13 mouse cellular contexts compared by ENCODE assay signal in genomic region chr2:162391834-162392233, GRCm38 (mm10).
DNase-seq lines count a peak whose midpoint lies in the region; ATAC-seq and TF ChIP-seq lines count a peak whose summit lies in the region.
"Had no signal": no experiment of that assay in that cellular context is flagged by ENCODE, and none has a peak within 500 bp of the region (broad histone marks: within the 10 kb centered on the region; RNA-seq: fewer than 3 reads in every experiment).

No protein-coding gene starts in this region.

- H3K4me2 ChIP-seq in forebrain, postnatal 0 days (ENCODE audit: low read depth) = no peak overlapping the region
- no peak overlapping the region for H3K4me2 ChIP-seq in forebrain, embryonic 12.5 days
- H3K4me2 ChIP-seq in midbrain, embryonic 16.5 days (ENCODE audit: low read length) = no peak overlapping the region
- no peak overlapping the region for H3K4me2 ChIP-seq in midbrain, embryonic 13.5 days (replicated peaks)
- H3K4me2 ChIP-seq in hindbrain, postnatal 0 days (ENCODE audit: low read depth, low read length) = no peak overlapping the region
- no peak overlapping the region for H3K4me2 ChIP-seq in liver, embryonic 11.5 days
- H3K4me2 ChIP-seq: embryonic facial prominence, embryonic 13.5 days; stomach, embryonic 15.5 days had no signal

- TF ChIP-seq CTCF in forebrain, postnatal 0 days (IDR thresholded peaks at IDR 0.05; ENCODE audit: low read depth) = no peak
- TF ChIP-seq CTCF in hindbrain, postnatal 0 days (IDR thresholded peaks at IDR 0.05; ENCODE audit: low read depth) = no peak

- peak; percentile 74 for ATAC-seq in forebrain, postnatal 0 days
- ATAC-seq in forebrain, embryonic 12.5 days (ENCODE audit: low FRiP score) = no peak
- peak; percentile 64 for ATAC-seq in midbrain, embryonic 16.5 days
- ATAC-seq in midbrain, embryonic 13.5 days = no peak
- ATAC-seq in hindbrain, postnatal 0 days = peak; percentile 93
- ATAC-seq in liver, embryonic 11.5 days (replicated peaks; ENCODE audit: low FRiP score) = no peak

- H3K9me3 ChIP-seq in forebrain, postnatal 0 days (ENCODE audit: low read length) = no peaks in the 10 kb centered on the region
- no peaks in the 10 kb centered on the region for H3K9me3 ChIP-seq in forebrain, embryonic 12.5 days
- no peaks in the 10 kb centered on the region for H3K9me3 ChIP-seq in midbrain, embryonic 16.5 days (replicated peaks; ENCODE audit: control insufficient read depth, low read length, poor library complexity, severe bottlenecking)
- no peaks in the 10 kb centered on the region for H3K9me3 ChIP-seq in midbrain, embryonic 13.5 days
- no peaks in the 10 kb centered on the region for H3K9me3 ChIP-seq in hindbrain, postnatal 0 days (ENCODE audit: low read length)
- H3K9me3 ChIP-seq in liver, embryonic 11.5 days (ENCODE audit: control insufficient read depth, low read length) = no peaks in the 10 kb centered on the region
- H3K9me3 ChIP-seq: embryonic facial prominence, embryonic 13.5 days; stomach, embryonic 15.5 days had no signal

- no peak overlapping the region for H3K4me3 ChIP-seq in forebrain, postnatal 0 days (ENCODE audit: low read depth, low read length)
- no peak overlapping the region for H3K4me3 ChIP-seq in forebrain, embryonic 12.5 days (replicated peaks)
- H3K4me3 ChIP-seq in midbrain, embryonic 16.5 days (ENCODE audit: low read depth, low read length) = no peak overlapping the region
- no peak overlapping the region for H3K4me3 ChIP-seq in midbrain, embryonic 13.5 days (replicated peaks)
- no peak overlapping the region for H3K4me3 ChIP-seq in hindbrain, postnatal 0 days (ENCODE audit: low read length)
- no peak overlapping the region for H3K4me3 ChIP-seq in liver, embryonic 11.5 days (ENCODE audit: low read depth, low read length)
- H3K4me3 ChIP-seq: embryonic facial prominence, embryonic 13.5 days; stomach, embryonic 15.5 days had no signal

- 34% methylated on average over 4 of the region's 4 CpGs for WGBS in forebrain, postnatal 0 days
- 53% methylated on average over 4 of the region's 4 CpGs for WGBS in forebrain, embryonic 12.5 days
- 66% methylated on average over 4 of the region's 4 CpGs for WGBS in midbrain, embryonic 16.5 days
- WGBS in midbrain, embryonic 13.5 days = 71% methylated on average over 4 of the region's 4 CpGs
- 27% methylated on average over 4 of the region's 4 CpGs for WGBS in hindbrain, postnatal 0 days
- 79% methylated on average over 4 of the region's 4 CpGs for WGBS in liver, embryonic 11.5 days

- peak; percentile 71 for DNase-seq in forebrain, postnatal 0 days
- peak; percentile 88 for DNase-seq in hindbrain, postnatal 0 days (ENCODE audit: low spot score)
- peak; percentile 23 for DNase-seq in right cerebral cortex, postnatal 4 days
- DNase-seq in adrenal gland, postnatal 10 days = no peak
- DNase-seq in liver, embryonic 11.5 days (ENCODE audit: low spot score) = no peak
- DNase-seq: gastrocnemius, postnatal 25 days; heart, postnatal 10 days; kidney, adult 8-10 months had no signal

- no peaks in the 10 kb centered on the region for H3K27me3 ChIP-seq in forebrain, postnatal 0 days (ENCODE audit: insufficient read depth, low read length)
- H3K27me3 ChIP-seq in forebrain, embryonic 12.5 days = peaks cover 21% of the 10 kb centered on the region
- no peaks in the 10 kb centered on the region for H3K27me3 ChIP-seq in midbrain, embryonic 16.5 days (ENCODE audit: control insufficient read depth, insufficient read depth, low read depth, low read length)
- H3K27me3 ChIP-seq in midbrain, embryonic 13.5 days = no peaks in the 10 kb centered on the region
- H3K27me3 ChIP-seq in hindbrain, postnatal 0 days (ENCODE audit: insufficient read depth, low read length) = no peaks in the 10 kb centered on the region
- no peaks in the 10 kb centered on the region for H3K27me3 ChIP-seq in liver, embryonic 11.5 days (replicated peaks; ENCODE audit: control insufficient read depth, insufficient read depth, low read length)
- H3K27me3 ChIP-seq: embryonic facial prominence, embryonic 13.5 days; stomach, embryonic 15.5 days had no signal

- H3K36me3 ChIP-seq in forebrain, postnatal 0 days (ENCODE audit: insufficient read depth) = no peaks in the 10 kb centered on the region
- H3K36me3 ChIP-seq in forebrain, embryonic 12.5 days (replicated peaks) = no peaks in the 10 kb centered on the region
- no peaks in the 10 kb centered on the region for H3K36me3 ChIP-seq in midbrain, embryonic 16.5 days (ENCODE audit: control insufficient read depth, insufficient read depth, low read length)
- no peaks in the 10 kb centered on the region for H3K36me3 ChIP-seq in midbrain, embryonic 13.5 days
- H3K36me3 ChIP-seq in hindbrain, postnatal 0 days (ENCODE audit: insufficient read depth, low read length) = no peaks in the 10 kb centered on the region
- H3K36me3 ChIP-seq in liver, embryonic 11.5 days (ENCODE audit: control insufficient read depth, insufficient read depth, low read length) = no peaks in the 10 kb centered on the region
- H3K36me3 ChIP-seq: embryonic facial prominence, embryonic 13.5 days; stomach, embryonic 15.5 days had no signal

- H3K27ac ChIP-seq in forebrain, postnatal 0 days (ENCODE audit: low read depth, low read length) = no peak overlapping the region
- no peak overlapping the region for H3K27ac ChIP-seq in forebrain, embryonic 12.5 days
- H3K27ac ChIP-seq in midbrain, embryonic 16.5 days (ENCODE audit: low read length) = peak overlapping the region; percentile 38
- H3K27ac ChIP-seq in midbrain, embryonic 13.5 days = no peak overlapping the region
- H3K27ac ChIP-seq in hindbrain, postnatal 0 days = peak overlapping the region; percentile 58; the same call in 1 of the 2 replicates
- no peak overlapping the region for H3K27ac ChIP-seq in liver, embryonic 11.5 days (ENCODE audit: low read depth, low read length)
- H3K27ac ChIP-seq: embryonic facial prominence, embryonic 13.5 days; stomach, embryonic 15.5 days had no signal

- no peak overlapping the region for H3K9ac ChIP-seq in forebrain, postnatal 0 days
- no peak overlapping the region for H3K9ac ChIP-seq in forebrain, embryonic 12.5 days
- no peak overlapping the region for H3K9ac ChIP-seq in midbrain, embryonic 16.5 days (ENCODE audit: low read depth, low read length)
- no peak overlapping the region for H3K9ac ChIP-seq in midbrain, embryonic 13.5 days (replicated peaks)
- H3K9ac ChIP-seq in hindbrain, postnatal 0 days (replicated peaks; ENCODE audit: low read length) = no peak overlapping the region
- H3K9ac ChIP-seq in liver, embryonic 11.5 days (ENCODE audit: low read depth, low read length) = no peak overlapping the region
- H3K9ac ChIP-seq: embryonic facial prominence, embryonic 13.5 days; stomach, embryonic 15.5 days had no signal

- H3K4me1 ChIP-seq in forebrain, postnatal 0 days (ENCODE audit: insufficient read depth) = no peaks in the 10 kb centered on the region
- H3K4me1 ChIP-seq in forebrain, embryonic 12.5 days = 0 out of 2 replicates have a peak, but pooled peaks cover 4% of the 10 kb centered on the region
- peaks cover 2% of the 10 kb centered on the region; the same call in 1 of the 2 replicates for H3K4me1 ChIP-seq in midbrain, embryonic 16.5 days (ENCODE audit: control insufficient read depth, insufficient read depth, low read length)
- H3K4me1 ChIP-seq in midbrain, embryonic 13.5 days (replicated peaks) = no peaks in the 10 kb centered on the region
- no peaks in the 10 kb centered on the region for H3K4me1 ChIP-seq in hindbrain, postnatal 0 days (ENCODE audit: insufficient read depth, low read length)
- H3K4me1 ChIP-seq in liver, embryonic 11.5 days (replicated peaks; ENCODE audit: control insufficient read depth, insufficient read depth, low read length) = no peaks in the 10 kb centered on the region
- H3K4me1 ChIP-seq: embryonic facial prominence, embryonic 13.5 days; stomach, embryonic 15.5 days had no signal

Comparison
In these comparisons a context has a peak if more than half of its experiments do, and no peak if none do; other contexts are left out.
1. ATAC-seq: peak in forebrain, postnatal 0 days (single experiment), midbrain, embryonic 16.5 days (single experiment) and hindbrain, postnatal 0 days (single experiment); none in forebrain, embryonic 12.5 days (single experiment), midbrain, embryonic 13.5 days (single experiment) and liver, embryonic 11.5 days (single experiment).
2. H3K27ac ChIP-seq: peak in midbrain, embryonic 16.5 days (single experiment) and hindbrain, postnatal 0 days (single experiment); none in forebrain, postnatal 0 days (single experiment), forebrain, embryonic 12.5 days (single experiment), midbrain, embryonic 13.5 days (single experiment) and liver, embryonic 11.5 days (single experiment).
3. DNase-seq: peak in forebrain, postnatal 0 days (single experiment), hindbrain, postnatal 0 days (single experiment) and right cerebral cortex, postnatal 4 days (single experiment); none in adrenal gland, postnatal 10 days (single experiment) and liver, embryonic 11.5 days (single experiment).